Mouse (Mus musculus): Measurements from ENCODE around the gene Kctd21.

GRCm38 (mm10) chr7:97380500-97381123 lies 48.5 kb downstream of the Kctd21 start:
- TF ChIP-seq MAX (IDR thresholded peaks at IDR 0.05; ENCODE audit: low read length) (no peak), ELF1 (IDR thresholded peaks at IDR 0.05; ENCODE audit: low read depth, low read length) (no peak), POLR2A (IDR thresholded peaks at IDR 0.05; ENCODE audit: low read depth, low read length) (no peak), CTCF (conservative IDR thresholded peaks at IDR 0.05 in 1 of 2, IDR thresholded peaks at IDR 0.05 in 1 of 2; ENCODE audit: low read depth in 2 of 2, low read length in 2 of 2) (no peak), RAD21 (IDR thresholded peaks at IDR 0.05; ENCODE audit: low read depth, low read length) (no peak), TCF12 (IDR thresholded peaks at IDR 0.05; ENCODE audit: low read depth, low read length) (no peak), USF2 (conservative IDR thresholded peaks at IDR 0.05; ENCODE audit: low read depth, low read length) (no peak), POLR2AphosphoS2 (IDR thresholded peaks at IDR 0.05; ENCODE audit: low read depth, low read length) (no peak), NRF1 (IDR thresholded peaks at IDR 0.05; ENCODE audit: low read depth, low read length) (no peak), GABPA (IDR thresholded peaks at IDR 0.05; ENCODE audit: insufficient replicate concordance, low read depth, low read length) (no peak), ZMIZ1 (IDR thresholded peaks at IDR 0.05; ENCODE audit: low read depth, low read length) (no peak)
